Mouse (Mus musculus): ENCODE measurements at regions not wholly inside any gene's neighbourhood (a gene's known extent, or its start where the extent isn't known, plus 50 kb on each side); places are given as distances from the start of the nearest gene placed in this dataset.
"Not testable (repeated sequence)": the region's sequence is repeated elsewhere in the genome, so short reads cannot be mapped to it uniquely, and the experiment has no call there.

DNA sequence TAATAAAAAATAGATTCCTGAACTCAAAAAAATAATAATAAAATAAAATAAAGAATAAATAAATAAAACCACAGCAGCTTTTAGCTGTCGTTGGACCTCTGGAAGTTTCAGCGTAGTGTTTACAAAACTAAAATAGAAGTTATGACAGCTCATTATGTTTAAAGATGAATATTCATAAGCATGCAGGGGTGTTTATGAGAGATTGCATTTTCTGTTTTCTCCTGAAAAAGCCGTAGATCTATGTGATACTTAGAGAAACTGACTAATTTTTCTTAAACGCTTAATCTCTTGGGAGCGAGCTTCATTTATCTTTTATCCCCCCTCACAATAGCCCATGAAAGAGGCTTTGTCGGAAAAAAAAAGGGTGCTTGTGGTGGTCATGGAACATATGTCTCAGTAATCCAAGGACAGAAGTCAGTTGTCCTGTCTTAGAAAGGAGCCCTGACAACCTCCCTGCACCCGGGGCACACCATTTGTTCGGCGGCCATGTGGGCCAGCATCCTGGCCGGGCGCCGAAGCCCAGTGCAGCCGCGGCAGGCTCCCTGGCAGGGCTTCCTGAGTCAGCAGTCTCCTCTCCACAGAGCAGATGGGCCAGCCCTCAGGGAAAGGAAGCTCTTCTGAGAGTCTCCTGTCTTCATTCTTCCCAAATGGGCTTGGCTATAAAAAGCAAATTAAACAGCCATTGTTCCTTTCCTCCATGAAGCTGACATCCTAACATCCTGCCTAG lies 568.2 kb upstream of the Gm10131 start:
- ATAC-seq (ENCODE audit: low read depth): peak; percentile 94
- H3K4me3 ChIP-seq (ENCODE audit: low read depth, low read length): no peak overlapping the region
- 6% methylated on average over 14 of the region's 14 CpGs for WGBS

GRCm38 (mm10) chr8:34678879-34679278 lies 567.3 kb upstream of the Gm10131 start:
- 88% methylated on average over 8 of the region's 8 CpGs for WGBS
- no peak overlapping the region for H3K4me2 ChIP-seq (ENCODE audit: low read depth, low read length)
- no peak overlapping the region for H3K9ac ChIP-seq (replicated peaks; ENCODE audit: low read depth, low read length)
- no peaks in the 10 kb centered on the region for H3K27me3 ChIP-seq (ENCODE audit: control insufficient read depth, insufficient read depth, low read length)
- H3K36me3 ChIP-seq (ENCODE audit: control insufficient read depth, insufficient read depth, low read length): no peaks in the 10 kb centered on the region
- no peak overlapping the region for H3K27ac ChIP-seq (ENCODE audit: low read depth, low read length)
- no peaks in the 10 kb centered on the region for H3K4me1 ChIP-seq (ENCODE audit: control insufficient read depth, insufficient read depth, low read length)
- H3K9me3 ChIP-seq (ENCODE audit: control insufficient read depth, low read length): no peaks in the 10 kb centered on the region
- ATAC-seq (ENCODE audit: low read depth): no peak
- no peak overlapping the region for H3K4me3 ChIP-seq (ENCODE audit: low read depth, low read length)

More for the DNA sequence above, 568.2 kb upstream of the Gm10131 start:
- Histone ChIP-seq H3K27me3 (ENCODE audit: control insufficient read depth, insufficient read depth, low read length) (no peaks in the 10 kb centered on the region), H3K4me1 (ENCODE audit: control insufficient read depth, insufficient read depth, low read length) (no peaks in the 10 kb centered on the region), H3K27ac (ENCODE audit: low read depth, low read length) (peak overlapping the region; percentile 60), H3K9me3 (ENCODE audit: control insufficient read depth, low read length) (no peaks in the 10 kb centered on the region), H3K36me3 (ENCODE audit: control insufficient read depth, insufficient read depth, low read length) (no peaks in the 10 kb centered on the region), H3K9ac (replicated peaks; ENCODE audit: low read depth, low read length) (no peak overlapping the region), H3K4me2 (ENCODE audit: low read depth, low read length) (peak overlapping the region; percentile 1; the same call in 1 of the 2 replicates)

DNA sequence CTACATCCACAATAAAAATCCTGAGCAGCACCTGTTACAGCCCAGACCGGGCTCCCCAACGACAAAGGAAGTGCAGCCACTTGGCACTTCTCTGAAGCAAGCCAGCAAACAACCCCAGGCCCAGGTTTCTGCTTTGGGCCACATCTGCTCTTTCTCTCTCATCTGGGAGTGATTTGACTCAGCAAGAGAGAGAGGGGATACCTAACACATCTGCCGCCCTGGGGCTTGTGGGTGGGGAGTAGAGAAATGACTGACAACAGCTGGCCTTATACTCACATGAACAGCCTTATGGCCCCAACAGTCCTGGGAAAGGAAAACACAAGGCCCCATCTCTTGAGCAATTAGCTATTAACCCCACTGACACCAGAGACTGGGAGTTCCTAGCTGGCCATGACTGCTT lies 560.2 kb upstream of the Gm10131 start:
- Histone ChIP-seq H3K4me3 (ENCODE audit: low read depth, low read length) (no peak overlapping the region), H3K27me3 (ENCODE audit: control insufficient read depth, insufficient read depth, low read length) (no peaks in the 10 kb centered on the region), H3K9ac (replicated peaks; ENCODE audit: low read depth, low read length) (no peak overlapping the region), H3K4me2 (ENCODE audit: low read depth, low read length) (no peak overlapping the region), H3K4me1 (ENCODE audit: control insufficient read depth, insufficient read depth, low read length) (no peaks in the 10 kb centered on the region), H3K9me3 (ENCODE audit: control insufficient read depth, low read length) (no peaks in the 10 kb centered on the region), H3K36me3 (ENCODE audit: control insufficient read depth, insufficient read depth, low read length) (no peaks in the 10 kb centered on the region), H3K27ac (ENCODE audit: low read depth, low read length) (no peak overlapping the region)
- ATAC-seq (ENCODE audit: low read depth): no peak
- 43% methylated on average over 3 of the region's 3 CpGs for WGBS

- Histone ChIP-seq H3K4me3 (ENCODE audit: low read depth, low read length) (no peak overlapping the region), H3K27ac (ENCODE audit: low read depth, low read length) (no peak overlapping the region), H3K4me1 (ENCODE audit: control insufficient read depth, insufficient read depth, low read length) (no peaks in the 10 kb centered on the region), H3K4me2 (ENCODE audit: low read depth, low read length) (no peak overlapping the region), H3K9ac (replicated peaks; ENCODE audit: low read depth, low read length) (no peak overlapping the region), H3K27me3 (ENCODE audit: control insufficient read depth, insufficient read depth, low read length) (no peaks in the 10 kb centered on the region), H3K9me3 (ENCODE audit: control insufficient read depth, low read length) (no peaks in the 10 kb centered on the region), H3K36me3 (ENCODE audit: control insufficient read depth, insufficient read depth, low read length) (no peaks in the 10 kb centered on the region)
- ATAC-seq (ENCODE audit: low read depth): no peak
- WGBS: 45% methylated on average over 4 of the region's 4 CpGs
Observed at GRCm38 (mm10) chr8:34670930-34671715, 559.6 kb upstream of the Gm10131 start.

GRCm38 (mm10) chr8:34669146-34669545 lies 557.6 kb upstream of the Gm10131 start:
- Histone ChIP-seq H3K9ac (replicated peaks; ENCODE audit: low read depth, low read length) (no peak overlapping the region), H3K27me3 (ENCODE audit: control insufficient read depth, insufficient read depth, low read length) (no peaks in the 10 kb centered on the region), H3K9me3 (ENCODE audit: control insufficient read depth, low read length) (no peaks in the 10 kb centered on the region), H3K4me3 (ENCODE audit: low read depth, low read length) (no peak overlapping the region), H3K4me2 (ENCODE audit: low read depth, low read length) (no peak overlapping the region), H3K4me1 (ENCODE audit: control insufficient read depth, insufficient read depth, low read length) (no peaks in the 10 kb centered on the region), H3K27ac (ENCODE audit: low read depth, low read length) (no peak overlapping the region), H3K36me3 (ENCODE audit: control insufficient read depth, insufficient read depth, low read length) (no peaks in the 10 kb centered on the region)
- ATAC-seq (ENCODE audit: low read depth): no peak
- WGBS: 87% methylated on average over 3 of the region's 3 CpGs

DNA sequence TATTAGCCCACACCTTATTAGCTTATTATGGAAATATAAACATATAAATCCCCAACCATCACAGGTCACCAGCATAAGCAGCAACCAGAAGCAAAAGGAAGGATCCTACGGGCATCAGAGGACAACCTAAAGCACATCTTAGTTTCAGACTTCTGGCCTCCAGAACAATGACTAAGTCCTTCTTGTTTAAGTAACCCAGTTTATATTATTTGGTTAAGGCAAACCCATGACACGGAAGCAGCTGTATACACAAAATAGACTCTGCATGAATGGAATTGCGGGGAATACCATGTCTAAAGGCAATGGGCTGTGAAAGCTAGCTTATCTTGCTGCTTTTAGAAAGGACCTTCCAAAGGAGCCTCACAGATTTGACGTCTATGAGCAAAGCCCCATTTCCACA lies 552.9 kb upstream of the Gm10131 start:
- Histone ChIP-seq H3K4me2 (ENCODE audit: low read depth, low read length) (no peak overlapping the region), H3K9me3 (ENCODE audit: control insufficient read depth, low read length) (no peaks in the 10 kb centered on the region), H3K9ac (replicated peaks; ENCODE audit: low read depth, low read length) (no peak overlapping the region), H3K4me1 (ENCODE audit: control insufficient read depth, insufficient read depth, low read length) (no peaks in the 10 kb centered on the region), H3K27me3 (ENCODE audit: control insufficient read depth, insufficient read depth, low read length) (no peaks in the 10 kb centered on the region), H3K36me3 (ENCODE audit: control insufficient read depth, insufficient read depth, low read length) (no peaks in the 10 kb centered on the region), H3K27ac (ENCODE audit: low read depth, low read length) (no peak overlapping the region), H3K4me3 (ENCODE audit: low read depth, low read length) (no peak overlapping the region)
- WGBS: 83% methylated on average over 4 of the region's 4 CpGs
- ATAC-seq (ENCODE audit: low read depth): no peak

- H3K27me3 ChIP-seq (ENCODE audit: control insufficient read depth, insufficient read depth, low read length): no peaks in the 10 kb centered on the region
- H3K27ac ChIP-seq (ENCODE audit: low read depth, low read length): no peak overlapping the region
- H3K36me3 ChIP-seq (ENCODE audit: control insufficient read depth, insufficient read depth, low read length): no peaks in the 10 kb centered on the region
- H3K9me3 ChIP-seq (ENCODE audit: control insufficient read depth, low read length): no peaks in the 10 kb centered on the region
- no peaks in the 10 kb centered on the region for H3K4me1 ChIP-seq (ENCODE audit: control insufficient read depth, insufficient read depth, low read length)
- 98% methylated on average over 6 of the region's 6 CpGs for WGBS
- no peak overlapping the region for H3K9ac ChIP-seq (replicated peaks; ENCODE audit: low read depth, low read length)
- ATAC-seq (ENCODE audit: low read depth): no peak
- H3K4me2 ChIP-seq (ENCODE audit: low read depth, low read length): no peak overlapping the region
- H3K4me3 ChIP-seq (ENCODE audit: low read depth, low read length): no peak overlapping the region
Observed at GRCm38 (mm10) chr8:34662532-34662931, 551.0 kb upstream of the Gm10131 start.

GRCm38 (mm10) chr8:34651750-34652149 lies 540.2 kb upstream of the Gm10131 start:
- H3K4me3 ChIP-seq (ENCODE audit: low read depth, low read length): no peak overlapping the region
- ATAC-seq (ENCODE audit: low read depth): no peak
- H3K4me2 ChIP-seq (ENCODE audit: low read depth, low read length): no peak overlapping the region
- H3K27me3 ChIP-seq (ENCODE audit: control insufficient read depth, insufficient read depth, low read length): no peaks in the 10 kb centered on the region
- 93% methylated on average over 8 of the region's 8 CpGs for WGBS
- H3K9me3 ChIP-seq (ENCODE audit: control insufficient read depth, low read length): peaks cover 3% of the 10 kb centered on the region; the same call in 1 of the 2 replicates
- no peaks in the 10 kb centered on the region for H3K4me1 ChIP-seq (ENCODE audit: control insufficient read depth, insufficient read depth, low read length)
- H3K36me3 ChIP-seq (ENCODE audit: control insufficient read depth, insufficient read depth, low read length): no peaks in the 10 kb centered on the region
- H3K27ac ChIP-seq (ENCODE audit: low read depth, low read length): no peak overlapping the region
- no peak overlapping the region for H3K9ac ChIP-seq (replicated peaks; ENCODE audit: low read depth, low read length)

DNA sequence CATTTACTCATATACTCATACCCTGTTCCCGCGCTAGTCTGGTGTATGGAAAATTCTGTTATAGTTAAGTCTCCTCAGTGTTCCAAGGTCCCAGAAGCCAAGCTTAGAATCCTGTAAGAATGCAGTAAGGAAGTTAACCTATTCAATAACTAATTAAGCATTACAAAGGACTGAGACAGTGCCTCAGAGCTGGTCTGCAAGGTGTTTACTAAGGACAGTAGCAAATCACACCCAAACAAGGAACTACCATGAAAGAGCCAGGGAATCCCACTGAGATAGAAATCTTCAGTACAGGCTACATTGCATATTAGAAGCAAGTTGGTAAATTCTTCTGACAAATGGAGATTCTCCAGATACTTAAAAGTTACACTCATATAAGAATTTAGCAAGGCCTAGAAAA lies 516.7 kb upstream of the Gm10131 start:
- not testable (repeated sequence) for H3K4me3 ChIP-seq (ENCODE audit: low read depth, low read length); H3K36me3 ChIP-seq (ENCODE audit: control insufficient read depth, insufficient read depth, low read length); H3K4me2 ChIP-seq (ENCODE audit: low read depth, low read length); H3K9me3 ChIP-seq (ENCODE audit: control insufficient read depth, low read length); ATAC-seq (ENCODE audit: low read depth); H3K9ac ChIP-seq (replicated peaks; ENCODE audit: low read depth, low read length); H3K27ac ChIP-seq (ENCODE audit: low read depth, low read length); H3K4me1 ChIP-seq (ENCODE audit: control insufficient read depth, insufficient read depth, low read length); H3K27me3 ChIP-seq (ENCODE audit: control insufficient read depth, insufficient read depth, low read length)
- 95% methylated on average over 2 of the region's 2 CpGs for whole genome bisulfite sequencing

Measured in neural tube, embryonic 14.5 days (tissue).